Mouse (Mus musculus): ENCODE measurements around the gene Iqgap3. TPM values are rescaled to one million over a fixed set of nuclear protein-coding genes. Genes with fewer than 3 reads are reported as not detected.

Gene Iqgap3
- polyA plus RNA-seq, 1 experiment: 0.81 TPM

DNA sequence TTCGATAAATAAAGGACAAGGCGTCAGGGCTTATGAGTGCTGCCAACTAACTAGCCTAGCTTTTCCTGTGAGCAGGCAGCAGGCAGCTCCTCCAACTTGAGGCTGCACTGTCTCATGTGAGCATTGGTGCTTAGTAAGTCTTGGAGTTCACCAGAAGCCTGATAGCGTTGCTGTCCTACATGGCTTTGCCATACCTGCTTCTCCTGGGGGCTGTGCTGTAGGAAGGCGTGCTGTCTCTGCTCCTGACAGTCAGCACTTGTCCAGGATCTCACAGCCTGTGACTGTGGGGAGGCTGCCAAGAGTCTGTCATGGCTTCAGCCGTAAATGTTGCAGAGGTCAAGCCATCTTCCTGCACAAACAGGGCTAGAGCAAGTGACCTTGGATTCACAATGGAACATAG is 84.3 kb downstream of the Iqgap3 start:
- H3K4me1 ChIP-seq (ENCODE audit: control insufficient read depth, insufficient read depth, low read length): 0 out of 2 replicates have a peak, but pooled peaks cover 5% of the 10 kb centered on the region
- peaks cover 6% of the 10 kb centered on the region; the same call in 1 of the 2 replicates for H3K36me3 ChIP-seq (ENCODE audit: control insufficient read depth, insufficient read depth, low read length)
- no peak overlapping the region for H3K4me3 ChIP-seq (ENCODE audit: insufficient read depth, low read depth, low read length)
- 62% methylated on average over 5 of the region's 5 CpGs for WGBS
- H3K27ac ChIP-seq (ENCODE audit: insufficient read depth, low read depth, low read length): no peak overlapping the region
- no peak for TF ChIP-seq POLR2A (IDR thresholded peaks at IDR 0.05; ENCODE audit: low read depth, low read length)
- TF ChIP-seq CTCF (conservative IDR thresholded peaks at IDR 0.05; ENCODE audit: insufficient read depth, insufficient read length, low read depth, low read length): no peak
- H3K27me3 ChIP-seq (replicated peaks; ENCODE audit: control insufficient read depth, insufficient read depth, low read length): no peaks in the 10 kb centered on the region
- DNase-seq: peak; percentile 69

GRCm38 (mm10) chr3:88170361-88170760 is 88.6 kb downstream of the Iqgap3 start:
- no peak for DNase-seq

More at GRCm38 (mm10) chr3:88170361-88170760, 88.6 kb downstream of the Iqgap3 start:
- Histone ChIP-seq H3K27ac (ENCODE audit: insufficient read depth, low read depth, low read length) (no peak overlapping the region), H3K27me3 (replicated peaks; ENCODE audit: control insufficient read depth, insufficient read depth, low read length) (no peaks in the 10 kb centered on the region), H3K36me3 (ENCODE audit: control insufficient read depth, insufficient read depth, low read length) (0 out of 2 replicates have a peak, but pooled peaks cover 2% of the 10 kb centered on the region), H3K4me3 (ENCODE audit: insufficient read depth, low read depth, low read length) (no peak overlapping the region), H3K4me1 (ENCODE audit: control insufficient read depth, insufficient read depth, low read length) (0 out of 2 replicates have a peak, but pooled peaks cover 5% of the 10 kb centered on the region)
- WGBS: 81% methylated on average over 5 of the region's 5 CpGs
- TF ChIP-seq POLR2A (IDR thresholded peaks at IDR 0.05; ENCODE audit: low read depth, low read length) (no peak), CTCF (conservative IDR thresholded peaks at IDR 0.05; ENCODE audit: insufficient read depth, insufficient read length, low read depth, low read length) (no peak)

Other genes with a start within 250 kb of the Iqgap3 start
- gene Sh2d2a, start 235.2 kb upstream of the Iqgap3 start, polyA plus RNA-seq (2012; rRNA removed): 0.56 and 2.4 TPM in 2 replicates
- gene Prcc, start 196.4 kb upstream of the Iqgap3 start, polyA plus RNA-seq (2012; rRNA removed): 36.3 and 37.3 TPM in 2 replicates
- 104 and 113 TPM in 2 replicates for gene Hdgf, start 175.7 kb upstream of the Iqgap3 start, polyA plus RNA-seq (2012; rRNA removed)
- gene Mrpl24, start 162.5 kb upstream of the Iqgap3 start, polyA plus RNA-seq (2012; rRNA removed): 71.9 and 100 TPM in 2 replicates
- 11.0 and 11.5 TPM in 2 replicates for gene Isg20l2, start 151.7 kb upstream of the Iqgap3 start, polyA plus RNA-seq (2012; rRNA removed)
- 19.3 and 27.3 TPM in 2 replicates for gene Rrnad1, start 151.3 kb upstream of the Iqgap3 start, polyA plus RNA-seq (2012; rRNA removed)
- gene Crabp2, start 133.3 kb upstream of the Iqgap3 start, polyA plus RNA-seq (2012; rRNA removed): 0.88 and 0.94 TPM in 2 replicates
- 7.2 and 7.5 TPM in 2 replicates for gene Nes, start 110.9 kb upstream of the Iqgap3 start, polyA plus RNA-seq (2012; rRNA removed)
- 0.34 and 0.48 TPM in 2 replicates for gene Bcan, start 81.7 kb upstream of the Iqgap3 start, polyA plus RNA-seq (2012; rRNA removed)
- gene Hapln2, start 54.4 kb upstream of the Iqgap3 start, polyA plus RNA-seq (2012; rRNA removed): not detected in 2 replicates
- 5.1 and 7.4 TPM in 2 replicates for gene Gpatch4, start 38.9 kb upstream of the Iqgap3 start, polyA plus RNA-seq (2012; rRNA removed)
- 141 and 165 TPM in 2 replicates for gene Naxe, start 23.5 kb upstream of the Iqgap3 start, polyA plus RNA-seq (2012; rRNA removed)
- gene Ttc24, start 3.7 kb upstream of the Iqgap3 start, polyA plus RNA-seq (2012; rRNA removed): 0.15 TPM in 1 of 2 replicates, not detected in the other
- gene Mef2d, start 60.4 kb downstream of the Iqgap3 start, polyA plus RNA-seq (2012; rRNA removed): 41.8 and 42.7 TPM in 2 replicates
- 94.4 and 106 TPM in 2 replicates for gene Rhbg, start 172.7 kb downstream of the Iqgap3 start, polyA plus RNA-seq (2012; rRNA removed)
- 0.22 and 0.23 TPM in 2 replicates for gene Gm38392, start 205.2 kb downstream of the Iqgap3 start, polyA plus RNA-seq (2012; rRNA removed)
- gene Tsacc, start 215.0 kb downstream of the Iqgap3 start, polyA plus RNA-seq (2012; rRNA removed): 5.7 and 8.0 TPM in 2 replicates
- 132 and 157 TPM in 2 replicates for gene Cct3, start 215.1 kb downstream of the Iqgap3 start, polyA plus RNA-seq (2012; rRNA removed)
- 426 and 429 TPM in 2 replicates for gene Glmp, start 243.1 kb downstream of the Iqgap3 start, polyA plus RNA-seq (2012; rRNA removed)